Mouse (Mus musculus): ENCODE data around the gene Slc6a1.

Gene Slc6a1

DNA sequence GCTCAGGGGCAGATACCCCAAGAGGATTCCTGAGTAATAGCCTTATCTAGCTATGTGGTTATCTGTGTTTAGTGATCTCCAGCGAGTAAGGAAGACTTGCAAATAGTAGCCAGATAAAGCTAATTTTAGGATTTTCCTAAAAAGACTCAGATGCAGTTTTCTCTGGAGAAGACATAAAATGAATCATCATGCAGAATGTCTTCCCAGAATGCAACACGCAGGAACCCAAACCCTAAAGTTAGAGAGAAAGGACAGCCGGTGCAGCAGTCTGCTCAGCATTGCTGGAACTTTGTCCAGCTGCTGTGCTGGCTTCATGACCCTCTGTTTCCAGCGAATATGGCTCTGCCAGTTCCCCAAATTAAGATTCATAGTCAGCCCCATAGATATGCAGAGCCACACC lies 72.2 kb downstream of the Slc6a1 start:
- H3K4me3 ChIP-seq (replicated peaks; ENCODE audit: low read length) = no peak overlapping the region
- H3K4me1 ChIP-seq (replicated peaks; ENCODE audit: low read depth, low read length) = no peaks in the 10 kb centered on the region
- H3K27me3 ChIP-seq (ENCODE audit: insufficient read depth, low read length) = peaks cover 3% of the 10 kb centered on the region; the same call in 1 of the 2 replicates
- no peaks in the 10 kb centered on the region for H3K36me3 ChIP-seq (ENCODE audit: insufficient read depth, low read length)
- no peak for TF ChIP-seq POU5F1 (IDR thresholded peaks at IDR 0.05; ENCODE audit: borderline replicate concordance, low read length)
- no peak for TF ChIP-seq NANOG (IDR thresholded peaks at IDR 0.05; ENCODE audit: borderline replicate concordance, low read length)
- no peak for TF ChIP-seq CTCF (conservative IDR thresholded peaks at IDR 0.05; ENCODE audit: low read length)
- no peaks in the 10 kb centered on the region for H3K9me3 ChIP-seq (ENCODE audit: low read length)

DNA sequence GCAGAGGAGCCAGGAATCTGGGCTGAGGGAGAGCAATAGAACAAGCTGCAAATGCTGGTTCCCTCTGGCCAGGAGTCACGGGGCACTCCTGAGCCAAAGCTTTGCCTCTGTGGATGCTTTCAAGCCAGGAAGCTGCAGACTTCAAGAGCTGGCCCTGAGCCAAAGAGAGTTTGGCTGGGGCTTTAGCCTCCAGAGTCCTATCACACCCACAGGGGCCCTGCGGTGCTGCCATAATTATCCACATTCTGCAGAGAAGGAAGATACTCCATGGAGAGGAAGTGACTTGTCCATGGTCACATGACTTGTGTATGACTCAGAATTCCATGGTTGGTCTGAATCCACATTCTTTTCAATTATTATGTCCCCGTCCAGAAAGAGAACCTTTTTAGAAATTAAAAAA lies 75.7 kb downstream of the Slc6a1 start:
- Histone ChIP-seq H3K9me3 (ENCODE audit: low read length) (no peaks in the 10 kb centered on the region), H3K36me3 (ENCODE audit: insufficient read depth, low read length) (no peaks in the 10 kb centered on the region), H3K4me1 (replicated peaks; ENCODE audit: low read depth, low read length) (no peaks in the 10 kb centered on the region), H3K4me3 (replicated peaks; ENCODE audit: low read length) (no peak overlapping the region), H3K27me3 (ENCODE audit: insufficient read depth, low read length) (no peaks in the 10 kb centered on the region; the same call in 1 of the 2 replicates)
- no peak for TF ChIP-seq NANOG (IDR thresholded peaks at IDR 0.05; ENCODE audit: borderline replicate concordance, low read length)
- no peak for TF ChIP-seq POU5F1 (IDR thresholded peaks at IDR 0.05; ENCODE audit: borderline replicate concordance, low read length)
- TF ChIP-seq CTCF (conservative IDR thresholded peaks at IDR 0.05; ENCODE audit: low read length) = no peak

DNA sequence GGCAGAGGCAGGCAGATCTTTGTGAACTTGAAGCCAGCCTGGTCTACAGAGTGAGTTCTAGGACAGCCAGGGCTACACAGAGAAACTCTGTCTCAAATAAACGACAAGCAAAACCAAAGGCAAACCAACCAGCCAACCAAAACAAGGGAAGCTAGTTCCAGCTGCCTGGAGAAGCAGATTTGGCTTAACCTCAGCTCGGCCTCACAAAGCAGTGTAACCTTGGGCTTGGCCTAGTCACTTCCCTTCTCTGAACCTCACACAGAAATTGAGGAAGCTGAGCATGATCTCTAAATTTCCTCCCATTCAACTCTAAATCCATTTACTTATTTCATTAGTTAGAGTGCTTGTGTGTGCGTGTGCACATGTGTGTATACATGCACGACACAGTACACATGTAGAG lies 79.9 kb downstream of the Slc6a1 start:
- Histone ChIP-seq H3K4me3 (replicated peaks; ENCODE audit: low read length) (no peak overlapping the region), H3K36me3 (ENCODE audit: insufficient read depth, low read length) (no peaks in the 10 kb centered on the region), H3K27me3 (ENCODE audit: insufficient read depth, low read length) (no peaks in the 10 kb centered on the region), H3K4me1 (replicated peaks; ENCODE audit: low read depth, low read length) (no peaks in the 10 kb centered on the region), H3K9me3 (ENCODE audit: low read length) (no peaks in the 10 kb centered on the region)
- no peak for TF ChIP-seq NANOG (IDR thresholded peaks at IDR 0.05; ENCODE audit: borderline replicate concordance, low read length)
- no peak for TF ChIP-seq POU5F1 (IDR thresholded peaks at IDR 0.05; ENCODE audit: borderline replicate concordance, low read length)
- no peak for TF ChIP-seq CTCF (conservative IDR thresholded peaks at IDR 0.05; ENCODE audit: low read length)

DNA sequence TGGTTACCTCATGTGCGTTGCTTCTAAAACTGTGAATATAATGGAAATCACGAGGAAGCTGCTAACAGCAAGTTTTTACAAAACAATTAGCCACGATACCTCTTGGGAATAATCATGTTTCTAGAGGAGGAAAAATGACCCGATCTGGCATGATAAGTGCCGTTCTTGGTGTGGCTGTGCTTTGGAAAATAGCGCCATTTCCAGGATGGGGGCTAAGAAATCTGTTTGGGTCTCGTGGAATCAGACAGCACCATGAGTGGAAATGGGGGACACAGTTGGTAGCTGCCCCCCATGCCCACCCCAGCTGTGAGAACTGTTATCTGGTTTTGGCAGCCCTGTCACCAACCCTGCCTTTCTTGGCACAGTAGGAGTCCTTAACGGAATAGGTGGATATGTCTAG lies 81.3 kb downstream of the Slc6a1 start:
- Histone ChIP-seq H3K4me1 (replicated peaks; ENCODE audit: low read depth, low read length) (no peaks in the 10 kb centered on the region), H3K4me3 (replicated peaks; ENCODE audit: low read length) (no peak overlapping the region), H3K9me3 (ENCODE audit: low read length) (no peaks in the 10 kb centered on the region), H3K27me3 (ENCODE audit: insufficient read depth, low read length) (no peaks in the 10 kb centered on the region), H3K36me3 (ENCODE audit: insufficient read depth, low read length) (no peaks in the 10 kb centered on the region)
- TF ChIP-seq CTCF (conservative IDR thresholded peaks at IDR 0.05; ENCODE audit: low read length) = no peak
- TF ChIP-seq NANOG (IDR thresholded peaks at IDR 0.05; ENCODE audit: borderline replicate concordance, low read length) = no peak

DNA sequence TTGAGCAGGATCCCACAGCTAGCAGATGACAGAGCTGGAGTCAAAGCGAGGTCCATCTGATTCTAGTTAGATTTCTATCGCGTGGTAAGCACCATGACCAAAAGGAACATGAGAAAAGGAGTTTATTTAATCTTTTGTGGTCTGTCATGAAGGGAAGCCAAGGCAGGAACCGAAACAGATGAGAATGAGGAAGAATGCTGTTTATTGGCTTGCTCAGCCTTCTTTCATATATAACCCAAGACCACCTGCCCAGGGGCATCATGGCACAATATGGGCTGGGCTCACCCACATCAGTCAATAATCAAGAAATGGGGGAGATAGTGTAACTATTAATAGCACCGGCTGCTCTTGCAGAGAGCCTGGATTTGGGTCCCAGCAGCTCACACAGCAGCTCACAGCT lies 82.3 kb downstream of the Slc6a1 start:
- Histone ChIP-seq H3K9me3 (ENCODE audit: low read length) (no peaks in the 10 kb centered on the region), H3K4me3 (replicated peaks; ENCODE audit: low read length) (no peak overlapping the region), H3K4me1 (replicated peaks; ENCODE audit: low read depth, low read length) (no peaks in the 10 kb centered on the region), H3K27me3 (ENCODE audit: insufficient read depth, low read length) (no peaks in the 10 kb centered on the region), H3K36me3 (ENCODE audit: insufficient read depth, low read length) (no peaks in the 10 kb centered on the region)
- TF ChIP-seq NANOG (IDR thresholded peaks at IDR 0.05; ENCODE audit: borderline replicate concordance, low read length) (no peak), CTCF (conservative IDR thresholded peaks at IDR 0.05; ENCODE audit: low read length) (no peak), POU5F1 (IDR thresholded peaks at IDR 0.05; ENCODE audit: borderline replicate concordance, low read length) (no peak)

DNA sequence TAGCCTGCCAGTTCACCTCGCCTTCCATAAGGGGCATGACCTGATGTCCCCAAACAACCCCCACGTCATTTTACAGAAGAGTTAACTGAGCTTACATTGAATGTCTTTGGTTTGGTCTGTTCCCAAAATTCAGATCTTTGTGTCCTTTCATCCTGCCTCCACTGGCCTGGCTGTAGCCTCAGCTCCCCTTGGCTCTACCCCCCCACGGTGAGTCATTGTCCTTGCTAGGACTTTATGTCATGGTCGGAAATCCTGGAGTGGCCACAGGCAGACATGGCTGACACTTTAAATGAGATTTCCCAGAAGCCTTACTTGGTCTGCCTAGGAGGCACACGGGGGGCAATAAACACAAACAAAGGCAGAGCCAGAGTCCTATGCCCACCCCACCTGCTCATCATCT lies 83.8 kb downstream of the Slc6a1 start:
- Histone ChIP-seq H3K27me3 (ENCODE audit: insufficient read depth, low read length) (no peaks in the 10 kb centered on the region), H3K9me3 (ENCODE audit: low read length) (no peaks in the 10 kb centered on the region), H3K36me3 (ENCODE audit: insufficient read depth, low read length) (no peaks in the 10 kb centered on the region), H3K4me3 (replicated peaks; ENCODE audit: low read length) (no peak overlapping the region), H3K4me1 (replicated peaks; ENCODE audit: low read depth, low read length) (no peaks in the 10 kb centered on the region)
- no peak for TF ChIP-seq NANOG (IDR thresholded peaks at IDR 0.05; ENCODE audit: borderline replicate concordance, low read length)
- TF ChIP-seq CTCF (conservative IDR thresholded peaks at IDR 0.05; ENCODE audit: low read length) = no peak
- TF ChIP-seq POU5F1 (IDR thresholded peaks at IDR 0.05; ENCODE audit: borderline replicate concordance, low read length) = no peak
